Mouse (Mus musculus): ENCODE measurements around the gene Sema5b.

- TF ChIP-seq CTCF (IDR thresholded peaks at IDR 0.05) = no peak
- no peak for TF ChIP-seq EP300 (IDR thresholded peaks at IDR 0.05)
Observed at GRCm38 (mm10) chr16:35664847-35665246, 123.9 kb downstream of the Sema5b start.
